Mouse (Mus musculus) brain, embryonic 14.5 days (tissue): ENCODE results near the gene Gm10382.

Experiments used
- CTCF ChIP-seq: fragments of 200-500 bp; IDR thresholded peaks from 2 replicates; pipeline ENCODE4 v1.5.1; 2012; ENCODE audit warnings: inconsistent platforms, mild to moderate bottlenecking, moderate library complexity, borderline replicate concordance; ENCODE audit not compliant: insufficient read depth, insufficient read length; ENCODE audit errors: extremely low read depth
- POLR2A ChIP-seq: fragments of 200-500 bp; IDR thresholded peaks from 2 replicates; pipeline ENCODE4 v1.6.1; 2012; ENCODE audit warnings: mild to moderate bottlenecking, inconsistent platforms, borderline replicate concordance; ENCODE audit not compliant: poor library complexity, insufficient read depth, insufficient read length, severe bottlenecking; ENCODE audit errors: extremely low read depth

DNA sequence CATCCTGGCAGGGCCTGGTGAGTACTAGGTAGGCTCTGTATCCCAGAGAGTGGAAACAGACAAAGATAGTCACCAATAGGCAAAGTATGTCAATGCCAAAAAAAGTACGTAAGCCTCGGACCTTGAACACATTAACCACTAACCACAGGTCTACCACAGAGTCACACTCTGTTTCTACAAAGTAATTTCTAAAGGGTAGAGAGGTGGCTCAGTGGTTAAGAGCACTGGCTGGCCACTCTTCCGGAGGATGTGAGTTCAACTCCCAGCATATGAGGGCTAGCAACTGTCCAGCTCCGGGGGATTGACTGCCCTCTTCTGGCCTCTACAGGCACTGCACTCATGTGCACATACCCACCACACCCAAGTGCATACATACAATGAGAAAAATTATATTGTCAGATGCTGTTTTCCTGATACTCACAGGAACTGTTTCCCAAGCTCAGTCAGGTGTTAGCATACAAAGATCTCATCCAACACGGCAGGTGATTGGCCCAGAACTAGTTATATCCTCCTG is 36.3 kb upstream of the Gm10382 start:
- TF ChIP-seq POLR2A (no peak), CTCF (peak; percentile 24; the same call in 1 of the 2 replicates)
